Mouse (Mus musculus) heart, postnatal 0 days (tissue): ENCODE results near the gene Plcl1.

Experiments used
- CTCF ChIP-seq: IDR thresholded peaks from 2 replicates; pipeline ENCODE4 v1.5.1; 2016; ENCODE audit warnings: antibody characterized with exemption, control low read depth, low read depth
- EP300 ChIP-seq: IDR thresholded peaks from 2 replicates; pipeline ENCODE4 v1.6.1; 2016; ENCODE audit warnings: antibody characterized with exemption, low read depth

DNA sequence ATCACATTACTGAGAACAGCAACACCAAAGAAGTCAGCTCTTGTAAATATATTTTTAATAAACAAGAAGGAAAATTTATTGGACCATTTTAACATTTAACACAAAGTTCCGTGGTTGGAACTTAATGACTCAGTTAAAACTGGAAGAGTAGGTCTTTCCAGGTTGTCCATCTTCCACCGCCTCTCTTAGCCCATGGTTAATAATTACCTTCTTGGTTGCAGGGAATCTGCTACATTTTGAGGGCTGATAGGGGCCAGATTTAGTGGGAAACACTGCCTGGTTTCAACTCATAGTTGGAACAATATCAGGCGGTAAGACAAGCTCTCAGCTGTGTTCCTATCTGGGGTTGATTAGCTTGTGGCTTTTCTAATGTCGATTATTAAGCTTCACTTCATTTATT lies 198.9 kb downstream of the Plcl1 start:
- TF ChIP-seq CTCF (no peak), EP300 (no peak)
